Mouse (Mus musculus): ENCODE measurements at regions not wholly inside any gene's neighbourhood (a gene's known extent, or its start where the extent isn't known, plus 50 kb on each side); places are given as distances from the start of the nearest gene placed in this dataset.

DNA sequence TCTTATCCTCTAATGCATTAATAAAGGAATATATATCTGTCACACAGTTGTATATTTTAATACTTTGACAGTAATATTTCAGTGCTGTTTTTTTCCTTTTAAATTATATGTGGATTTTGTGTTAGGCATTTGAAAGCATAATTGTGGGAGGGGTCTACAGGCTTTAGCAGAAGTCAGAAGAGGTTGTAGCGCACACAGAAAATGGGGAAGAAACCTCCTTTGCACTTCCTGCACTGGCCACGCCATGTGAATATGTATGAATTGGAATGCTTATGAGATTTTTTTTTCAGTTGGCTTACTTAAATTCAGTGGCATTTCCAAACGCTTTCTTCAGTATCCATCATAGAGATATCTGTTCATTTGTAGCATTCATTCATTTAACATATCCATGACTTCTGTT lies 125.1 kb downstream of the Lmo4 start:
- TF ChIP-seq CTCF (IDR thresholded peaks at IDR 0.05; ENCODE audit: borderline replicate concordance, insufficient read depth, low read length) (no peak), POLR2A (IDR thresholded peaks at IDR 0.05; ENCODE audit: low read depth, low read length) (no peak)
